Mouse (Mus musculus): ENCODE data around the gene Arl5c.

GRCm38 (mm10) chr11:98026248-98026569 lies 30.2 kb upstream of the Arl5c start:
- TF ChIP-seq CTCF (IDR thresholded peaks at IDR 0.05; ENCODE audit: low read depth, low read length) (no peak), POLR2A (IDR thresholded peaks at IDR 0.05; ENCODE audit: extremely low read depth, insufficient read depth, low read length) (no peak)
